Mouse (Mus musculus) cortical plate, adult 2 months (tissue): ENCODE data around the gene Acvrl1.

Experiments
- CTCF ChIP-seq: fragments of 200-500 bp; IDR thresholded peaks from 2 replicates; pipeline ENCODE4 v1.5.1; 2011; ENCODE audit warnings: mild to moderate bottlenecking, control low read depth, low read length; ENCODE audit not compliant: insufficient read depth; ENCODE audit errors: extremely low read depth
- POLR2A ChIP-seq: fragments of 200-500 bp; IDR thresholded peaks from 2 replicates; pipeline ENCODE4 v1.6.1; 2011; ENCODE audit warnings: mild to moderate bottlenecking, low read length, control low read depth; ENCODE audit not compliant: insufficient read depth; ENCODE audit errors: extremely low read depth

DNA sequence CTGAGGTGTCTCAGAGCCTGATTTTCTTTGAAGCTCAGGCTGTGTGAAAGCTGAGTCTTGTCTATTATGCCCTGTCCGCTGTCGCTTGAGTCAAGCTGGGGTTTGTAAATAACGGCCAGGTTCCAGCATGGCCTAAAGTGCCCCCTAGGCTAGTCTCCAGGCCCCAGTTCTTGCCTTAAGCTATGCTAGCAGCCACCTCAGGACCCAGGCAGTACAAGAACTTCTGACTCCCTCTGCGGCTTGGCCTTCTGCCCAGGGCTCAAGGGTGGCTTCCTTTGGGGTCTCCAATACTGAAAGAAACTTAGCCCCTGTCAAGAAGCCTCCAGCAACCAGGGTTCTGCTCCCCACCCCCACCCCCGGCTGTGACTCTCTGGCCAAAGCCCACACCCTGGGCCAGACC lies 15.9 kb downstream of the Acvrl1 start:
- TF ChIP-seq CTCF = no peak
- TF ChIP-seq POLR2A = no peak
